Mouse (Mus musculus) heart, postnatal 0 days (tissue): ENCODE data around the gene Tmem151a. TPM values are rescaled to one million over a fixed set of nuclear protein-coding genes. Genes with fewer than 3 reads are reported as not detected.

ENCODE experiments used
- ATAC-seq: fragments of 200-750 bp; cut with Nextera tagmentation; 2 replicates; pipeline ENCODE4 v1.8.0; 2017; ENCODE audit warnings: low read depth, moderate number of reproducible peaks, moderate library complexity; ENCODE audit not compliant: insufficient read depth
- DNase-seq: peaks from one replicate; pipeline ENCODE4 v3.0.0-alpha.2; 2016; ENCODE audit warnings: low spot score
- H3K27ac ChIP-seq: fragments of 300-500 bp; sonication (generic); 2 replicates; pipeline ENCODE4 v1.5.1; 2014; ENCODE audit warnings: low read depth, mild to moderate bottlenecking
- H3K27me3 ChIP-seq: fragments of 300-500 bp; sonication (generic); 2 replicates; pipeline ENCODE4 v1.6.1; 2014; ENCODE audit warnings: low read length, mixed read lengths; ENCODE audit not compliant: control insufficient read depth, insufficient read depth
- H3K36me3 ChIP-seq: fragments of 300-500 bp; sonication (generic); replicated peaks from 2 replicates; pipeline ENCODE4 v1.6.1; 2014; ENCODE audit warnings: low read length, mixed read lengths; ENCODE audit not compliant: control insufficient read depth, insufficient read depth
- H3K4me1 ChIP-seq: fragments of 300-500 bp; sonication (generic); 2 replicates; pipeline ENCODE4 v1.6.1; 2014; ENCODE audit warnings: antibody characterized with exemption; ENCODE audit not compliant: control insufficient read depth, insufficient read depth
- H3K4me2 ChIP-seq: fragments of 300-500 bp; sonication (generic); 2 replicates; pipeline ENCODE4 v1.6.1; 2014; ENCODE audit warnings: low read depth, mild to moderate bottlenecking, low read length, moderate library complexity
- H3K4me3 ChIP-seq: fragments of 300-500 bp; sonication (generic); 2 replicates; pipeline ENCODE4 v1.5.1; 2014; ENCODE audit warnings: low read depth, low read length
- H3K9ac ChIP-seq: fragments of 300-500 bp; sonication (generic); replicated peaks from 2 replicates; pipeline ENCODE4 v1.6.1; 2014; ENCODE audit warnings: low read depth, low read length, mixed read lengths
- H3K9me3 ChIP-seq: fragments of 300-500 bp; sonication (generic); replicated peaks from 2 replicates; pipeline ENCODE4 v1.6.1; 2016; ENCODE audit warnings: low read length; ENCODE audit not compliant: control insufficient read depth
- CTCF ChIP-seq: IDR thresholded peaks from 2 replicates; pipeline ENCODE4 v1.5.1; 2016; ENCODE audit warnings: antibody characterized with exemption, control low read depth, low read depth
- EP300 ChIP-seq: IDR thresholded peaks from 2 replicates; pipeline ENCODE4 v1.6.1; 2016; ENCODE audit warnings: antibody characterized with exemption, low read depth
- whole genome bisulfite sequencing: fragments of 180-500 bp; shearing (Covaris S2); extraction: QIAGEN DNeasy Blood & Tissue Kit; methylation state at CpG from one replicate; pipeline ENCODE4 v1.1.7; 2014; 5-methylcytosine and 5-hydroxymethylcytosine counted together
- polyA plus RNA-seq: library from polyadenylated mRNA; unstranded; fragments of >200 nt; fragmentation: Nextera tagmentation; extraction: Ambion mirVana; gene quantifications from 2 replicates; pipeline ENCODE4 v1.2.1, GENCODE M21; 2015
- total RNA-seq: library from RNA; depleted of rRNA; stranded (reverse); fragments of >200 nt; gene quantifications from 2 replicates; pipeline ENCODE4 v1.2.3, GENCODE M21; 2014; ENCODE audit warnings: low replicate concordance

Gene Tmem151a
- total and polyA plus RNA-seq, 2 experiments from 2014 or later: 2.6 to 3.0 TPM

- Histone ChIP-seq H3K9me3 (no peaks in the 10 kb centered on the region), H3K4me3 (no peak overlapping the region), H3K4me2 (no peak overlapping the region), H3K9ac (no peak overlapping the region), H3K27me3 (peaks cover 6% of the 10 kb centered on the region; the same call in 1 of the 2 replicates), H3K36me3 (no peaks in the 10 kb centered on the region), H3K27ac (no peak overlapping the region), H3K4me1 (peaks cover 24% of the 10 kb centered on the region)
- TF ChIP-seq EP300 (no peak), CTCF (no peak)
- ATAC-seq: no peak
- 58% methylated on average over 6 of the region's 6 CpGs for WGBS
- DNase-seq: no peak
Observed at GRCm38 (mm10) chr19:5062446-5062845, 22.9 kb downstream of the Tmem151a start.

- Histone ChIP-seq H3K27me3 (peaks cover 4% of the 10 kb centered on the region; the same call in 1 of the 2 replicates), H3K4me3 (no peak overlapping the region), H3K27ac (no peak overlapping the region), H3K4me2 (no peak overlapping the region), H3K4me1 (peaks cover 19% of the 10 kb centered on the region), H3K36me3 (no peaks in the 10 kb centered on the region), H3K9me3 (no peaks in the 10 kb centered on the region), H3K9ac (no peak overlapping the region)
- ATAC-seq (no peak), DNase-seq (no peak)
- TF ChIP-seq EP300 (no peak), CTCF (no peak)
- WGBS: 75% methylated on average over 5 of the region's 5 CpGs
Observed at GRCm38 (mm10) chr19:5062041-5062440, 23.3 kb downstream of the Tmem151a start.

- ATAC-seq (no peak), DNase-seq (no peak)
- no peaks in the 10 kb centered on the region for H3K36me3 ChIP-seq
- 44% methylated on average over 5 of the region's 5 CpGs for WGBS
- no peak overlapping the region for H3K9ac ChIP-seq
- H3K27me3 ChIP-seq: no peaks in the 10 kb centered on the region
- TF ChIP-seq EP300 (no peak), CTCF (no peak)
- H3K4me3 ChIP-seq: no peak overlapping the region
- no peaks in the 10 kb centered on the region for H3K9me3 ChIP-seq
- 0 out of 2 replicates have a peak overlapping the region, but pooled peaks have one; percentile 12 for H3K27ac ChIP-seq
- peaks cover 16% of the 10 kb centered on the region; the same call in 1 of the 2 replicates for H3K4me1 ChIP-seq
- H3K4me2 ChIP-seq: no peak overlapping the region
Observed at GRCm38 (mm10) chr19:5060365-5061330, 24.7 kb downstream of the Tmem151a start.

DNA sequence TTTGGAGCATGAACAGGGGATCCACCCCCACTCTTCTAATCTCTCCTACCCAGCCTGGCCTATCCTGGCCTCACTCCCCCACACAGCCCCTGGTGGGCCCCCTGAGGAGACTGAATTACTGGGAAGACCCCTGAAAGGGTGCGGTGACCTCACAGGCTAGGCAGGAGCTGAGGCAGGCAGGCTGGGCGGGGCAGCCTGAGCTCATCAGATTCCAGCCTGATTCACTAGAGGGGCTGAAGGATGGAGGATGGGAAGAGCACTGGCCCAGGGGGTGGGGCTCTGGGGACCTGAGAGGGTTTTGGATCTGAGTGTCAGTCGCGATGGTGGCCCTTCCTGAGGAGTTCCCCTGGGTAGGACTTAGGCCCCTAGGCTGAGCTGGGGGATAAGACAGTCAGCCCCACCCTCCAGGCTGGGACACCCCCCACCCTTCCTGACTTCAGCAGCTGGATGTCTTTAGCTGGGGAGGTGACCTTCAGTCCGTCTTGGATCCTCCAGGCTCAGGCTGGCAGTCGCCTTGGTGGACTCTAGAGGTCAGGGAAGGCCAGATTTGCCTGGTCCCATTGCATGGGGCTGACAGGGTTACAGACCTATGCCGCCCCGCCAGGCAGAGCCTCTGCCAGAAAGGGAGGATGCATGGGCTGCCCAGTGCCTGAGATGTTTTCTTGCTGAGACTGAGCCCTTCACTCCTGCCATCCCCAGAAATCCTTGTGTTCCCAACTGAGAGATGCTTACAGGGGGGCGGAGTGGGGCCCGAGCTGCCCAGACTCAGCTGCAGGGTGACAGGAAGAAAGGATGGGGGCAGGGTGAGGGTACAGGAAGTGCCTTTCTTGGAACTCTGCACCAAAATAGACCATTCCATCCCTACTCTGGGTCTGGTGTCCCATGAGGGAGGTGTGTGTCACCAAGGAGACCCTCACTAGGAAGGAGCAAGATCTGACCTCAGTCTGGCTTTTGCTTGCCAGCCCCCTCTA lies 26.2 kb downstream of the Tmem151a start:
- ATAC-seq: peak; percentile 32
- Histone ChIP-seq H3K9ac (0 out of 2 replicates have a peak overlapping the region, but pooled peaks have one; percentile 32), H3K27me3 (0 out of 2 replicates have a peak, but pooled peaks cover 3% of the 10 kb centered on the region), H3K4me2 (no peak overlapping the region), H3K4me3 (no peak overlapping the region), H3K4me1 (peaks cover 16% of the 10 kb centered on the region; the same call in 1 of the 2 replicates), H3K36me3 (no peaks in the 10 kb centered on the region), H3K27ac (peak overlapping the region; percentile 66), H3K9me3 (no peaks in the 10 kb centered on the region)
- TF ChIP-seq EP300 (no peak), CTCF (no peak)
- DNase-seq: no peak
- 25% methylated on average over 10 of the region's 10 CpGs for WGBS
